Mouse (Mus musculus): Measurements from ENCODE around the gene Ppp2r2c.

Gene Ppp2r2c

GRCm38 (mm10) chr5:36868266-36869090 lies at the start of gene Ppp2r2c:
Gene Ppp2r2c (plus strand): TSS chr5:36868513.
- DNase-seq = peak; percentile 75

GRCm38 (mm10) chr5:36819742-36820141 lies 48.6 kb upstream of the Ppp2r2c start:
- no peak for DNase-seq

DNA sequence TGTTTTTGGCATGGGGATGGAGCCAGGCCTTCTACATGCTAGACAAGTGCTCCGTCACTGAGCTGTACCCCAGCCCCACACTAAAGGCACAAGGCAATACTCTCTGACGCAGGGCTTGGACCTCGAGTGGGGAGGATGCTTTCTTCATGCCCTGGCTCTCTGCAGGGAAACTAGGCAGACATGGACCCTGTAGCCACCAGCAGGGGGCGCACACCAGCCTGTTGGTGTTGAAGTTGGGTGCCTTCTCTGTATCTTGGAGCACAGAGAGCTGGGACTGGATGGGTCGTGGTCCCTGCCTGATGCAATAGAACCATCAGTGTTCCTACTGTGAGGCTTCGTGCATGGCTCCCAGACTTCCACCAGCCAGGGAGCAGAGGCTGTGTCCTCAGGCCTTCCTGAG lies 48.2 kb upstream of the Ppp2r2c start:
- peak; percentile 61 for DNase-seq

DNA sequence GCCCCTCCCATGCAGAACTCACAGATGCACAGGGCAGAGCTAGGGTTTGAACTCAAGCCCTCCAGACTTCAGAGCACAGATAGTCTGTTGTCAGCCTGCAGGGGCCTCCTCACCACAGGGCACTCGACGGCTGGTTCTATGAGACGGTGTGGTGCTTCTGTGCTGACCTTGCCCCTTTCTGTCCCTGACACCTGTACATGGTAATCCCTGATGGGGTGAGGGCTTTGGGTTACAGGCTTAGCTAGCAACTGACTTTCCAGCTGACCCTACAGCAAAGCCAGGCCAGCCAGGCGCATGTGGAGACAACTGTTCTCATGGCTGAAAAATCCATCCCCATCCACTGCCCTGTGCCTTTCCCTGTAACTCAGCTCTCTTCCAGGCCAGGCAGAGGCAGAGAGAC lies 45.4 kb upstream of the Ppp2r2c start:
- no peak for DNase-seq

DNA sequence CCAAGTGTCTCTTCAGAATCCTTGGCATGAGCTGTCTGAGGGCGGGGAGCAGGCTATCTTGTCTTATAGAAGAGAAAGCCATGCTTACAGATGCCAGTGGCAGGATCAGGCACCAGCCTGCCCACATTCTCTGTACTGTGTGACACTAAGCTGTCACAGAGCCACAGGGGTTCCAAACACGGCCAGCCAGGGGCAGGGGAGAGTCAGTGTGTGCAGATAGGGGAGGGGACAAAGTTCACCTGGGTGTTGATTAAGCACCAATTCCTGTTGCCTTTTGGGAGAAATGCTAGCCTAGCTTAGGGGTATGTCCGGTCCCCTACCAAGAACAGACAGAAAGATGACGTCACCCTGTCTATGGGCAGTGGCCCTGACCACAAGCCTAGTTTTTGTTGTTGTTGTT lies 39.2 kb upstream of the Ppp2r2c start:
- no peak for DNase-seq

DNA sequence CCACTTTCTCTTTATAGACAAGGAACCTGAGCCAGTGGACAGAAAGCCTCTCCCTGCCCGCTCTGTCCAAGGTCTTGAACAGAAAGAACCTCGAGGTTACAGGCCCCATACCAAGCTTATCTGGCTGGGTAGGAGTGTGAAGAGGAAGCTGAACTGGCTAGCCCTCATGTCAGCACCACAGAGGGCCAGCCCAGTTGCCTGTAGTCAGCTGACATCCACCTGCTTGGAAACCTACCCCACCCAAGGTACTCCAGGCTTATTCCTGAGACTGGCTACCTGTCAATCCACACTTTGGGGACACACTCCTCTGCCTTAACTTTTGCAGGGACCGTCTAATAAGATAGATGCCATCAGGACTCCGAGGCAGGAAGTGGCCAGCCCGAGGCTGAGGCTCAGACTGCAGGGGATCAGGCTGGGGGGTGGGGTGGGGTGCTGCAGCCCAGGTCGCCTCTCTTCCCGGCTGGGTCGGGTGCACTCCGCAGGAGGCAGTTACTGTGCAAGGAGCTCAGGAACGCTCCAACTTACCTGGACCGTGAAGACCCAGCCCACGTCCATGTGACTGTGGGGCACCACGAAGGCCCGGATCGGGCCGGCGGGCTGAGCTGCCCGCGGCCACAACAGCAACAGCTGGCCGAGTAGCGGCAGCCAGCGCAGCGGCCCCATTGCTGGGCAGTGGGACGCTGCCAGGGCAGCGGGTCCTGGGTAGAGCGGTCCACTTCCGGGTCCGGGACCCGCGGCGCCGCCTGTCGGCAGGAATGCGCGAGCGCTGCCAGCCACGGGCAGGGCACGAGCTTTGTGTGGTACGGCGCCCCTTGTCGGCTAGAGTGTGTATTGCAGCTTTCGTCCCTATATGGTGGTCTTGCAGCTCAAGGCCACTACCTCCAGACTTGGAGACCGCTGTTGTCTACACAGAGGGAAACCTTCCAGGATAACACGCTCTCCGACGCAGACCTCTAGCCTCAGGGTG lies 38.1 kb upstream of the Ppp2r2c start, which contains the start of gene Man2b2:
Gene Man2b2 (minus strand): TSS at position 741 of the 967 bp plus-strand sequence.
- DNase-seq = peak; percentile 90

GRCm38 (mm10) chr5:36831272-36831671 lies 37.0 kb upstream of the Ppp2r2c start:
- peak; percentile 51 for DNase-seq

- DNase-seq = peak; percentile 85
Observed at GRCm38 (mm10) chr5:36835933-36836332, 32.4 kb upstream of the Ppp2r2c start.

DNA sequence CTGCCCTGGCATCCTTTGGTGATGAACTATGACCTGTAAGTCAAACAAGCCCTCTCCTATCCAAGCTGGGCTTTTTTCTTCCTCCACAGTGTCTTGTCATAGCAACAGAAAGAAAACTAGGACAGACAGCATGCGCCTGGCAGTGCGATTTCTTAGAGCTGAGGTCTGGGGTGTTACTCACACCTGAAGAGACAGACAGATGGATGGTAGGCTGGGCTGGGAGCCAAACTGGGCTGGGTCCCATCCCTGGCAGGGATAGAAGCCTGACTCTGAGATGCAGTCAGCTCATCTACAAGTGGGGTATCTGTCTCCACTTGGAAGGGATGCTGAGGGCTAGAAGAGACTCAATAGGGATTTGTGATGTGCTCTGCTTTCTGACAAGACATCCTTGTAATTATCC lies 29.3 kb upstream of the Ppp2r2c start:
- peak; percentile 69 for DNase-seq

DNA sequence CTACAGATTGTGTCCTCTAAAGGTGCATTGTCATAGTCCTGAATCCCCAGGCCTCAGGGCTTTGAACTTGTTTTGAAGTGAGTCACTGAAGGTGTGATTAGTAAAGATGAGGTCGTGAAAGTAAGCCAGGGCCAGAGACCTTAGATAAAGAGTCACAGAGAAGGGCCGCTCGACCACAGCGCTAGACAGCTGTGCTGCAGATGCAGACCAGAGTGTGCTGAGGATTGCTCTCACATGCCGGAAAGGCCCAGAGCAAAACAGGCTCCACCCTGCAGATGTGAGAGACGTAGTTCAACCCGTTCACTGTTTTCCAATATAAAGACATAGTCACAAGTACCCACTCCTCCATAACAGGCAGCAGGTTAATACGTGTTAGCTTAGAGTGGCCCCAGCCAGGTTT lies 28.7 kb upstream of the Ppp2r2c start:
- no peak for DNase-seq

DNA sequence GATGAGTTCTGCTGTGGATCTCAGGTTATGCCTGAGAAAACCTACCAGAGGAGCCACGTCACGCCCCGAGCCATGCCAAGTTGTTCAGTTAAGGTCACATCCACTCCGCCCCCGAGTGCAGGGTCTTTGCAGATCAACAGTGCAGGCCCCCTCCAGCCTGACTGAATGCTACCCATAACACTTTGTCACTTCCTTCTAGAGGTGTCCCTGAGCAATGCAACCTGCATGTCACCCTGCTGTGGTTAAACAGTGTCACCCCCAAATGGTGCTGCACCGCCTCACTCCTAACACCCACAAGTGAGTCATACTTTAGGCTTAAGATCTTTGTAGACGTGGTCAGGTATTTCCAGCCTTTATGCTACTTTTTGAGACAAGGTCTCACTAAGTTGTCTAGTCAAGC lies 28.2 kb upstream of the Ppp2r2c start:
- DNase-seq = no peak

- DNase-seq = no peak
Observed at GRCm38 (mm10) chr5:36841701-36842100, 26.6 kb upstream of the Ppp2r2c start.

DNA sequence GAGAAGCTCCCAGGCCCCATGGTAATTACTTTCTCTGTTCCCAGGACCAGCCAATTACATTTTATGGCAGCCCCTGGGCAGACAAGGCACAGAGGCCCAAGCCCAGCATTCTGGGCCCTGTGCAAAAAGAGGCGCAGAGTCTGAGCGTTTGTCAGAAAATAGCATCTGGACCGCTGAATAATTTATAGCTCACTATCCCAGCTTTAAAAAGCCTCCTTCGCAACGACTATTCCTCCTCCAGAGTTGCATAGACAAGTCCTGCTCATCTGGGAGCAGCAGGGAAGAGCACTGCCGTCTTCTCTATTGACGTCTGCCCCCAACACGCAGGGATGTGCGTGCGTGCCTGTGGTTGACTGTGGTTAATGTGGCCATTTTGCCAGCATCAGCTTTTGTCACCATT lies 23.8 kb upstream of the Ppp2r2c start:
- no peak for DNase-seq

DNA sequence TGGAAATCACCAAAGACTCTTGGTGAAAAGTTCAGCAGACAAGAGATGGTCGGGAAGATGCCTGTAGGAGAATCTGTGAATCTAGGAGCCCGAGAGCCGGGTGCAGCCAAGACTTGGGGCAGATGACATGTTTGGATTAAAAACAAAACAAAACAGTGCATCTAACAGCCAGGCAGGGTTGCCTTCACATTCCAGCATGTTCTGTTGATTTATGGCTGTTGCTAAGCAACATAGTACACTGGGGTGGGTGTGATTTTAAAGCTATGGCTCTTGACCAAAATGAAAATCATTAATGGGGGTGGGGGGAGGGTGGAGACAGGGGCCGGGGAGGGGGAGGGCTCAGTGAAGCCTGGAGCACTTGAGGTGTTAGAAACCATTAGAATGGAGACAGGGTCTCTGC lies 16.7 kb upstream of the Ppp2r2c start:
- no peak for DNase-seq

- no peak for DNase-seq
Observed at GRCm38 (mm10) chr5:36855180-36855579, 13.1 kb upstream of the Ppp2r2c start.

DNA sequence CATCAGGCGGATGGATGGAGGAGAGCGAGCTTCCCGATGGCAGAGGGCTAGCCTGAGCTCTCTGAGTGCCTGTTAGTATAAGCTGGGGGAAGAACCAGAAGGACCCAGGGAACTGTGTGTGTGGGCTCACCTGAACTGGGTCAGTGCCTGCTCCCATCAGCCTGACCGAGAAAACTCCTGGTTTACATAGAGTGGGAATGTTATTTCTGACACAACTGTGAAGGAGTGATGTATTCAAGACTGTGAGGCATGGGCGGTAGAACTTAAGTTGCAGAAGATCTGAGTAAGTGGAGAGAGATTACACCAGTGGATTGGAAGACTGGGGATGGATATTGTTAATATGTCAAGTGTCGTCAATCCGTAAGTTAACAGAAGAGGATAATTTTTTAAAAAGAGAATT lies 11.8 kb upstream of the Ppp2r2c start:
- DNase-seq = no peak

GRCm38 (mm10) chr5:36857546-36857945 lies 10.8 kb upstream of the Ppp2r2c start:
- no peak for DNase-seq

- DNase-seq = no peak
Observed at GRCm38 (mm10) chr5:36861084-36861483, 7.2 kb upstream of the Ppp2r2c start.

- DNase-seq = peak; percentile 35
Observed at GRCm38 (mm10) chr5:36866701-36867250, 1.5 kb upstream of the Ppp2r2c start.

GRCm38 (mm10) chr5:36867561-36867960 lies 752 bp upstream of the Ppp2r2c start:
- DNase-seq = peak; percentile 39

DNA sequence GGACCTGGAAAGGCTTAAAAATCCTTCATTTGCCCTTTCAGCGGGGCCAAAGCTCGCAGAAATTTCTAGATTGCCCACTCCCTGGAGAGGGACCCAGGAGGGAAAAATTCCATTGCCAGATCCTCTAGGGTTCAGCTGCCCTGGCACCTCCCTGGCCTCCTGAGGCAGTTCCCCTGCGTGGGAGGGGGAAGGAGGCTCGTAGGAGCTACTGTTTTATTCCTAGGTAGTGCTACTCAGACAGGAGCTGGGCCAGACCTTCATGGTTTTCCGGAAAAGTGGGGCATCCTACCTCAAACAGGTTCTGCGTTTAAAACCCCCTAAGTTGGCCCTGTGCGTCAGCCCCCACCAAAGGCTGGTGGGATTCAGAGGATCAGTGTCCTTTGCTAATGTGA lies 869 bp downstream of the Ppp2r2c start:
- peak; percentile 70 for DNase-seq

DNA sequence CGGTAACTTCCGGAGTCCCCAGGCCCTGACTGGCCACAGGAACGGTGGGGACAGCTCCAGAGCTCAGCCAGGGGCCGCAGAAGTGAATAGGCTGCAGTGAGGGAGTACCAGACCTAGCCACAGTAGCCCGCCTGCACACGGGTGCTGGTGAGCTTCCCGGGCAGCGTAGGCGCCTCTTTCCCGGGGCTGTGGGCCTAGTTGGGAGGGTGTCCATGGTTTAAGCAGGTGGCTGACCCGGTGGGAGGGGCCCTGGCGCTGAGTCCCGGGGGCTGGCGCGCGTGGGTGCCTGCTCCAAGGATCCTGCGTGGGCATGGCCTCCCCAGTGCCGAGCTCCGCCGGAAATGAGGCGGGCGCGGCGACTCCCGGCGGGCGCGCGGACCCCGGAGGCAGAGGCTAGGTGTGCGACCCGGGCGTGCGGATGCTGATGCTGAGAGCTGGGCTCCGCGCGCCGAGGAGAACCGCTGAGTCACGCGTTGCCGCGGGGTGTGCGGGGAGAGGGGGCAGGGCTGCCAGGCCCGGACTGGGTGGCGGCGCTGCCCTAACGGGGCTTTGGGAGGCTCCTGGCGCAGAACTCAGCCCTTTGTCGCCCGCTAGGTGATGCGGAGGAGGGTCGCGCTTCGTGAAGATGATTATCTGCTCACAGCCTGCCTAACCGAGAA lies 1.4 kb downstream of the Ppp2r2c start:
- DNase-seq = peak; percentile 77

- DNase-seq = peak; percentile 27
Observed at GRCm38 (mm10) chr5:36870916-36871315, 2.6 kb downstream of the Ppp2r2c start.

Measured in cerebellum, adult 8-10 months (tissue).